Mouse (Mus musculus) embryonic facial prominence, embryonic 11.5 days (tissue): ENCODE measurements around the gene Fam104a. TPM values are rescaled to one million over a fixed set of nuclear protein-coding genes. Genes with fewer than 3 reads are reported as not detected.

Experiments
- ATAC-seq: fragments of 200-750 bp; cut with Nextera tagmentation; replicated peaks from 2 replicates; pipeline ENCODE4 v1.8.0; 2017; ENCODE audit warnings: low read depth; ENCODE audit not compliant: insufficient number of reproducible peaks, low FRiP score, low TSS enrichment
- DNase-seq: peaks from one replicate; pipeline ENCODE4 v3.0.0-alpha.2; 2015; ENCODE audit warnings: low spot score
- H3K27ac ChIP-seq: fragments of 300-500 bp; sonication (generic); replicated peaks from 2 replicates; pipeline ENCODE4 v1.5.1; 2014; ENCODE audit warnings: mild to moderate bottlenecking, low read depth, low read length, control low read depth
- H3K27me3 ChIP-seq: fragments of 300-500 bp; sonication (generic); 2 replicates; pipeline ENCODE4 v1.6.1; 2014; ENCODE audit warnings: mild to moderate bottlenecking, low read length, moderate library complexity, mixed read lengths; ENCODE audit not compliant: control insufficient read depth, insufficient read depth
- H3K36me3 ChIP-seq: fragments of 300-500 bp; sonication (generic); replicated peaks from 2 replicates; pipeline ENCODE4 v1.6.1; 2014; ENCODE audit warnings: low read depth, mild to moderate bottlenecking, low read length, moderate library complexity, mixed read lengths; ENCODE audit not compliant: control insufficient read depth, insufficient read depth
- H3K4me1 ChIP-seq: fragments of 300-500 bp; sonication (generic); 2 replicates; pipeline ENCODE4 v1.6.1; 2014; ENCODE audit warnings: low read length, mixed read lengths; ENCODE audit not compliant: control insufficient read depth, insufficient read depth
- H3K4me2 ChIP-seq: fragments of 300-500 bp; sonication (generic); 2 replicates; pipeline ENCODE4 v1.6.1; 2014; ENCODE audit warnings: low read depth, mild to moderate bottlenecking, control low read depth, low read length, moderate library complexity
- H3K4me3 ChIP-seq: fragments of 300-500 bp; sonication (generic); 2 replicates; pipeline ENCODE4 v1.5.1; 2014; ENCODE audit warnings: low read depth, low read length, control low read depth
- H3K9ac ChIP-seq: fragments of 300-500 bp; sonication (generic); replicated peaks from 2 replicates; pipeline ENCODE4 v1.6.1; 2014; ENCODE audit warnings: mild to moderate bottlenecking, control low read depth, low read length
- H3K9me3 ChIP-seq: fragments of 300-500 bp; sonication (generic); replicated peaks from 2 replicates; pipeline ENCODE4 v1.6.1; 2016; ENCODE audit warnings: mild to moderate bottlenecking, low read length, inconsistent platforms, mixed read lengths; ENCODE audit not compliant: control insufficient read depth
- WGBS: fragments of 180-500 bp; shearing (Covaris S2); extraction: QIAGEN DNeasy Blood & Tissue Kit; methylation state at CpG from one replicate; pipeline ENCODE4 v1.1.7; 2014; 5-methylcytosine and 5-hydroxymethylcytosine counted together
- polyA plus RNA-seq: library from polyadenylated mRNA; unstranded; fragments of >200 nt; fragmentation: Nextera tagmentation; extraction: Ambion mirVana; gene quantifications from 2 replicates; pipeline ENCODE4 v1.2.1, GENCODE M21; 2014

The Fam104a gene
- polyA plus RNA-seq, 1 experiment from 2014 or later, result 52.0 TPM

GRCm38 (mm10) chr11:113668857-113669256 is 15.1 kb downstream of the Fam104a start:
- no peak for DNase-seq
- H3K27ac ChIP-seq, result no peak overlapping the region
- H3K4me1 ChIP-seq, result no peaks in the 10 kb centered on the region
- 91% methylated on average over 5 of the region's 5 CpGs for WGBS
- H3K36me3 ChIP-seq, result no peaks in the 10 kb centered on the region; the same call in 1 of the 2 replicates
- no peak overlapping the region for H3K9ac ChIP-seq
- no peak for ATAC-seq
- no peaks in the 10 kb centered on the region for H3K27me3 ChIP-seq
- H3K4me3 ChIP-seq, result no peak overlapping the region
- no peak overlapping the region for H3K4me2 ChIP-seq
- H3K9me3 ChIP-seq, result no peaks in the 10 kb centered on the region

- Histone ChIP-seq H3K9ac (no peak overlapping the region), H3K4me3 (no peak overlapping the region), H3K27me3 (no peaks in the 10 kb centered on the region), H3K4me2 (no peak overlapping the region), H3K9me3 (no peaks in the 10 kb centered on the region), H3K4me1 (no peaks in the 10 kb centered on the region), H3K36me3 (no peaks in the 10 kb centered on the region; the same call in none of the 2 replicates), H3K27ac (no peak overlapping the region)
- DNase-seq (no peak), ATAC-seq (no peak)
- 80% methylated on average over 4 of the region's 4 CpGs for WGBS
Observed at GRCm38 (mm10) chr11:113667704-113668103, 16.3 kb downstream of the Fam104a start.

GRCm38 (mm10) chr11:113667122-113667521 is 16.8 kb downstream of the Fam104a start:
- Histone ChIP-seq H3K4me3 (no peak overlapping the region), H3K36me3 (no peaks in the 10 kb centered on the region; the same call in none of the 2 replicates)
- 85% methylated on average over 2 of the region's 2 CpGs for WGBS

GRCm38 (mm10) chr11:113666648-113667047 is 17.3 kb downstream of the Fam104a start:
- no peak overlapping the region for H3K4me3 ChIP-seq
- DNase-seq, result no peak
- H3K9me3 ChIP-seq, result no peaks in the 10 kb centered on the region
- no peak overlapping the region for H3K9ac ChIP-seq
- no peak overlapping the region for H3K4me2 ChIP-seq
- no peak overlapping the region for H3K27ac ChIP-seq
- no peaks in the 10 kb centered on the region for H3K27me3 ChIP-seq
- no peaks in the 10 kb centered on the region for H3K4me1 ChIP-seq
- peaks cover 3% of the 10 kb centered on the region for H3K36me3 ChIP-seq
- WGBS, result 58% methylated on average over 10 of the region's 10 CpGs
- ATAC-seq, result no peak

More at GRCm38 (mm10) chr11:113667122-113667521, 16.8 kb downstream of the Fam104a start:
- ATAC-seq, result no peak
- no peaks in the 10 kb centered on the region for H3K27me3 ChIP-seq
- no peak for DNase-seq
- no peak overlapping the region for H3K27ac ChIP-seq
- H3K4me2 ChIP-seq, result no peak overlapping the region
- no peaks in the 10 kb centered on the region for H3K4me1 ChIP-seq
- no peaks in the 10 kb centered on the region for H3K9me3 ChIP-seq
- H3K9ac ChIP-seq, result no peak overlapping the region

- no peak for DNase-seq
- no peak for ATAC-seq
- Histone ChIP-seq H3K9ac (no peak overlapping the region), H3K4me1 (no peaks in the 10 kb centered on the region), H3K4me2 (no peak overlapping the region), H3K9me3 (no peaks in the 10 kb centered on the region), H3K27me3 (no peaks in the 10 kb centered on the region), H3K27ac (no peak overlapping the region), H3K36me3 (peaks cover 3% of the 10 kb centered on the region), H3K4me3 (no peak overlapping the region)
- WGBS, result 86% methylated on average over 6 of the region's 6 CpGs
Observed at GRCm38 (mm10) chr11:113666205-113666604, 17.8 kb downstream of the Fam104a start.

- WGBS, result 73% methylated on average over 2 of the region's 2 CpGs
- Histone ChIP-seq H3K4me2 (no peak overlapping the region), H3K9me3 (no peaks in the 10 kb centered on the region), H3K27me3 (no peaks in the 10 kb centered on the region), H3K9ac (no peak overlapping the region), H3K4me1 (no peaks in the 10 kb centered on the region), H3K36me3 (peaks cover 5% of the 10 kb centered on the region), H3K27ac (no peak overlapping the region), H3K4me3 (no peak overlapping the region)
- ATAC-seq (no peak), DNase-seq (no peak)
Observed at GRCm38 (mm10) chr11:113664279-113664678, 19.7 kb downstream of the Fam104a start.

- no peaks in the 10 kb centered on the region for H3K27me3 ChIP-seq
- no peak for DNase-seq
- no peaks in the 10 kb centered on the region for H3K4me1 ChIP-seq
- ATAC-seq, result no peak
- H3K27ac ChIP-seq, result no peak overlapping the region
- H3K9ac ChIP-seq, result no peak overlapping the region
- peaks cover 8% of the 10 kb centered on the region for H3K36me3 ChIP-seq
- no peaks in the 10 kb centered on the region for H3K9me3 ChIP-seq
- WGBS, result 92% methylated on average over 18 of the region's 18 CpGs
- no peak overlapping the region for H3K4me3 ChIP-seq
- H3K4me2 ChIP-seq, result no peak overlapping the region
Observed at GRCm38 (mm10) chr11:113661835-113662351, 22.1 kb downstream of the Fam104a start.

GRCm38 (mm10) chr11:113660940-113661339 is 23.0 kb downstream of the Fam104a start:
- Histone ChIP-seq H3K4me2 (no peak overlapping the region), H3K36me3 (peaks cover 13% of the 10 kb centered on the region), H3K4me1 (no peaks in the 10 kb centered on the region), H3K4me3 (no peak overlapping the region), H3K9ac (no peak overlapping the region), H3K27me3 (no peaks in the 10 kb centered on the region), H3K9me3 (no peaks in the 10 kb centered on the region), H3K27ac (no peak overlapping the region)
- no peak for ATAC-seq
- DNase-seq, result no peak
- 95% methylated on average over 11 of the region's 11 CpGs for WGBS
